Mouse (Mus musculus): Measurements from ENCODE around the gene Kpna1. TPM values are rescaled to one million over a fixed set of nuclear protein-coding genes. Genes with fewer than 3 reads are reported as not detected.

The Kpna1 gene
- polyA plus RNA-seq, 1 experiment, result 46.6 TPM

DNA sequence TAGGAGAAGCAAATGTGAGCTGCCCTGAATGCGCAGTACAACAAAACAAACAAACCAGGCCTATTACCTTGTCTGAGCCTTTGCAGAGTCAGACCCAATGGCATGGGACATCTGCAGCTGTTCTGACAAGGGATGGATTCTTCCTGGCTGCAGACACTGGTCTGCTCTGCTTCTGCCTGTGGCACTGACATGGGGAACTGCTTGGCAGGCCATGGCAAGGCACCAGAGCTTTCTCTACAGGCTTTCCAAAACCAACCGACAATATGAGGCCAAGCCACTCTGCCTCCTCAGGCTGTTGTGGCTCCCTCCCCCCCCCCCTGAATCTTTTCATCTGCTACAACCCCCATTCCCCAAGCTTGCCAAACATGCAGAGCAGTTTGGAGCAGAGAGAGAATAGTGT, 84.8 kb downstream of the Kpna1 start:
- no peak for TF ChIP-seq CTCF (IDR thresholded peaks at IDR 0.05; ENCODE audit: borderline replicate concordance, insufficient read depth, low read depth, low read length)
- no peak for TF ChIP-seq POLR2A (IDR thresholded peaks at IDR 0.05; ENCODE audit: borderline replicate concordance, insufficient read depth, low read length)
- DNase-seq, result peak in 1 of 2 experiments; percentile 26
- Histone ChIP-seq H3K27ac (ENCODE audit: insufficient read depth, low read length) (0 out of 2 replicates have a peak overlapping the region, but pooled peaks have one; percentile 15), H3K4me3 (replicated peaks; ENCODE audit: insufficient read depth, low read depth, low read length) (no peak overlapping the region), H3K4me1 (ENCODE audit: control insufficient read depth, insufficient read depth, low read length) (peaks cover 5% of the 10 kb centered on the region; the same call in 1 of the 2 replicates), H3K27me3 (ENCODE audit: control insufficient read depth, insufficient read depth, low read length) (no peaks in the 10 kb centered on the region)
- 47% methylated on average over 2 of the region's 2 CpGs for WGBS

DNA sequence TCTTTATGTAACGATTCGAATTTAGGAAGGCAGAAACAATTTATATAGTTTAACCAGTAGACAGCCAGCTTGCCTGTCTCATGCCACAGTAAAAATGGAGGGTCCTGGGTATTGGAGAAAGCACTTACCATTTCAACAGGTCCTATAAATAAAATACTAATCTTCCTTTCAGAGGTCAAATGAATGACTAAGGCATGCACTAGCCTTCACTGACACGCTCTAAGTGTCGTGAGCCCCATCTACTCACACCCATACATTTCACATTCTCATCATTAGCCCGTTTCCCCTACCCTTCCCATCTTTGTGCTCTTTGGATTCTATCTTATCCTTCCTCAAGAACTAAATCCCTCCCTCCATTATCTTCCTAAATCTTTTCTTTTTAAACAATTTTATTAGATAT, 86.4 kb downstream of the Kpna1 start:
- TF ChIP-seq CTCF (IDR thresholded peaks at IDR 0.05; ENCODE audit: borderline replicate concordance, insufficient read depth, low read depth, low read length), result no peak
- 89% methylated on average over 5 of the region's 5 CpGs for WGBS
- DNase-seq, result no peak
- Histone ChIP-seq H3K4me1 (ENCODE audit: control insufficient read depth, insufficient read depth, low read length) (peaks cover 5% of the 10 kb centered on the region), H3K27ac (ENCODE audit: insufficient read depth, low read length) (no peak overlapping the region), H3K27me3 (ENCODE audit: control insufficient read depth, insufficient read depth, low read length) (no peaks in the 10 kb centered on the region), H3K4me3 (replicated peaks; ENCODE audit: insufficient read depth, low read depth, low read length) (no peak overlapping the region)

DNA sequence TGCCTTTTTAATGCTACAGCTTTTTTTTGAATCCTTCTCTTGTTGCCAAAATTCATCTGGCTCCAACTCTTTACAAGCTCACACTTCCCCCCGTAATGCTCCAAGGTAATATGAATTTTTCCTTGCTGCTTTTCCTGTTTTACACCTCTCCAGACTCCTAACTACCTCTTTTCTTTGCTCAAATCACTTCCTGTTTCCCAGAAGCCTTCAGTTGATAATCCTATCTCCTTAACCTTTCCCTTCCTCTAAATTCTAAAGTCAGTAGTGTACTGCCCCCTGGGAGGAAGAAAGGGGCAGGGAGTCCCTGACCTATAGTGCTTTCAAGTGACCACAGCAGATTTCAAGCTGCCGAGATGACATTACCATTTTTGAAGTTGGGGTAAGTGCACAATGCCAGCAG, 89.1 kb downstream of the Kpna1 start:
- Histone ChIP-seq H3K4me1 (ENCODE audit: control insufficient read depth, insufficient read depth, low read length) (peaks cover 5% of the 10 kb centered on the region), H3K4me3 (replicated peaks; ENCODE audit: insufficient read depth, low read depth, low read length) (no peak overlapping the region), H3K27ac (ENCODE audit: insufficient read depth, low read length) (no peak overlapping the region), H3K27me3 (ENCODE audit: control insufficient read depth, insufficient read depth, low read length) (no peaks in the 10 kb centered on the region)
- TF ChIP-seq POLR2A (IDR thresholded peaks at IDR 0.05; ENCODE audit: borderline replicate concordance, insufficient read depth, low read length), result no peak
- TF ChIP-seq CTCF (IDR thresholded peaks at IDR 0.05; ENCODE audit: borderline replicate concordance, insufficient read depth, low read depth, low read length), result no peak
- no peak for DNase-seq
- WGBS, result 66% methylated on average over 2 of the region's 2 CpGs

DNA sequence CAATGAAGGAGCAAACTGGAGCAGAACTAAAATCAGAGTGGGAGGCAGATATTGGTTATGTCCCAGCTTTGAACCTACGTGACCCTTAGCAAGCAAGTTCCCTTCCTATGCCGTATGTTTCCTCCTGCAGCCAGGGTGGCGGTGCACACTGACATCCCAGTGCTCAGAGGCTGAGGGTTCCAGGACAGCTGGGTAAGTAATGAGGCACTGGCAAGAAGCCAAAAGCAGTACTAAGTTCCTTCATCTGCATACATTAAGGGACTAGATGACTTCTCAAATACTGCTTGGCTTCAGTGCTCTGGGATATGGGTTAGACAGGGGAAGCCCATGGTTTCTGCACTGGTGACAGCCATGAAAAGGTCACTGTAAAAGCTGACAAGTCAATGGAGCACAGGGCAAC, 89.8 kb downstream of the Kpna1 start:
- no peak for DNase-seq
- no peak overlapping the region for H3K4me3 ChIP-seq (replicated peaks; ENCODE audit: insufficient read depth, low read depth, low read length)
- H3K27ac ChIP-seq (ENCODE audit: insufficient read depth, low read length), result no peak overlapping the region
- H3K27me3 ChIP-seq (ENCODE audit: control insufficient read depth, insufficient read depth, low read length), result no peaks in the 10 kb centered on the region
- H3K4me1 ChIP-seq (ENCODE audit: control insufficient read depth, insufficient read depth, low read length), result peaks cover 3% of the 10 kb centered on the region
- TF ChIP-seq CTCF (IDR thresholded peaks at IDR 0.05; ENCODE audit: borderline replicate concordance, insufficient read depth, low read depth, low read length) (no peak), POLR2A (IDR thresholded peaks at IDR 0.05; ENCODE audit: borderline replicate concordance, insufficient read depth, low read length) (no peak)
- WGBS, result 40% methylated on average over 3 of the region's 3 CpGs

DNA sequence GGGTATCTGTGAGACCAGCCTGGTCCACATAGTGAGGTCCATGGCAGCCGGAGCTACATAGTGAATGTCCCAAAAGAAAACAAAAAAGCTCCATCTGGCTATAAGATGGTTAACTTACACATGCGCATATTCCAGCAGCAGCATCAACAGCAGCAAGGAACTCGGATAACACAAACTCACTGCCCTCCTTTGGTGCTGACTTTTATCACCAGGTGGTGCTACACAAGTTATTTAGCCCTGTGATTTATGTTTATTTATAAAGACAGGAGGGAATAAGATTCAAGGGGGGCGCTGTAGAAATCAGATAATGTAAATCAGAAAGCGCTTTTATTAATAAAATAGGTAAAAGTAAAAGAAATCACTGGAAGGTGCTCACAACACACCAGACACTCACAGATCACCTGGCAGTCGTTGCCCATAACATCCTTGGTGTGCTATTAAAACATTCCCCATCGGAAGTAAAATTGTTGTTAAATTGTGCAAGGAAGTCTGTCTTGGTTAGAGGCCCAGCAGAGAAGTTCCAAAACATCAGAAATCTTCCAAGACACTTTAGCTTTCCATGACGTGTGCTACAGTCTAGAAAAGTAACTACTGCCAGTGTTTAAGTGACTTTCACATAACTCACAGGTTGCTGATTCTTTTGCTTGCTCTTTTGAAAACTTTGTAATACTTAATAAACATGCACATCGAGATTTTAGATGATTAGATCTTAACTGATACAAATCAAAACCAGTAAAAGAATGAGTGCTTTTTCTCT, 91.4 kb downstream of the Kpna1 start:
- no peak overlapping the region for H3K27ac ChIP-seq (ENCODE audit: insufficient read depth, low read length)
- 24% methylated on average over 9 of the region's 9 CpGs for WGBS
- peak overlapping the region; percentile 26 for H3K4me3 ChIP-seq (replicated peaks; ENCODE audit: insufficient read depth, low read depth, low read length)
- no peaks in the 10 kb centered on the region; the same call in 1 of the 2 replicates for H3K4me1 ChIP-seq (ENCODE audit: control insufficient read depth, insufficient read depth, low read length)
- TF ChIP-seq POLR2A (IDR thresholded peaks at IDR 0.05; ENCODE audit: borderline replicate concordance, insufficient read depth, low read length), result no peak
- no peak for TF ChIP-seq CTCF (IDR thresholded peaks at IDR 0.05; ENCODE audit: borderline replicate concordance, insufficient read depth, low read depth, low read length)
- H3K27me3 ChIP-seq (ENCODE audit: control insufficient read depth, insufficient read depth, low read length), result no peaks in the 10 kb centered on the region
- no peak for DNase-seq

DNA sequence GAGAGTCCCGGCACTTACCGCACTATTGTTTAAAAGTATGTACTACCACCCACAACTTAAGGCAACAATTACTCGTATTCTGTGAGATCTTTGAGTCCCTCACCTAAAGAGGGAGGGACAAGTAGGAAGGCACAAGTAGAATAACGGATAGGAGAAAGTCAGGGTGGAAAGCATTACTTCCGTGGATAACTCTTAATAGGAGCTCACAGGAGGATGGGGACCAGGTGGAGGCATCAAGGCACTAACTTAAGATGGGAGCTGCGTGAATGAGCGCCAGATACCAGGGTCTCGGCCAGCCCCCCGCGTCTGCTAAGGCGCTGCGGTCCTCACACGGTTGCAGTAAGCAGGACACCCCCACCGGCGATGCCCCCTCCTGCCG, 92.5 kb downstream of the Kpna1 start:
- H3K27ac ChIP-seq (ENCODE audit: insufficient read depth, low read length), result peak overlapping the region; percentile 82
- peak overlapping the region; percentile 93 for H3K4me3 ChIP-seq (replicated peaks; ENCODE audit: insufficient read depth, low read depth, low read length)
- under 1% methylated on average over 16 of the region's 16 CpGs for WGBS

DNA sequence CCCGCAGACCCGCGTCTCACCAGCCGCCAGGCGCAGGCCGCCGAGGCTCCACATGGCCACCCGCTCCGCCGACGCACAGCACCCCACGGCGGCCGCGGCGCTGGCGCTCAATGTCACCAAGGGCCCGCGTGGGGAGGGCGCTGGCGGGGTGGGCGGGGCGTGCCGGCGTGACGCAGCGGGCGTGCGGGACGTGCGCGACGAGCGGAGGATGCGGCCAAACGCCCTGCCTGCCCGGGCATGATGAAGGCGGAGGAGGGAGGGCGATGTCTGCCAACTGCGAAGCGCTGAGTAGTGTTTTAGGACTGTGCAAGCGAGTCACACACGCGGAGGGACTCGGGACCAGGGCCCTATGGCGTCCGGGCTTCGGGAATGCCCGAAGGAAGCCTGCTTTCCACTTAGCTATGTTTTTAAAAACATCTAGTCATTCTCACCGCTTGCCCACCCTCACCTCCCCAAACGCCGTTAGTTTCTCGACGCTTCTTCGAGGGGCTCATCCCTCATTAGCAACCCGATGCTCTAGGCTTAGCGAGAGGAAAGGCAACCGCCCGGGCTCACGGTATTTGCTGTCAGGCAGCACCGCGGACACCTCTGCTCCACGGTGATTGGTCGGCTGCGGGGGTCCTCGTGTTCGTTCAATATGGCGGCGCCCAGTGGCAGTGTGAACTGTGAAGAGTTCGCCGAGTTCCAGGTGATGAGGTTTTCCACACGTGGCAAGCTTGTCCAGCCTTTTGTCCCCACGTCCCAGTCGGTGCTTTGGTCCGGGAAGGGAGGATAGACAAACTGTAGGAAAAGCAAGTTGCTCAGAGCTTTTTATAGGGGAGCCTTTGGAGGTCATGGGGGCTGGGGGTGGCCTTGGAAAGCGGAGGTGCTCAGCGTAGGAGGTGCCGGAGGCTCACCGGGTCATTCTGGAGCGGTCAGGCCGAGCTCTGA, 93.2 kb downstream of the Kpna1 start, which contains the start of the genes Fam162a and Ccdc58:
Gene Fam162a (minus strand): TSS at position 145 of the 930 bp plus-strand sequence.
Gene Ccdc58 (plus strand): TSS at position 236 of the 930 bp plus-strand sequence.
- Histone ChIP-seq H3K27me3 (ENCODE audit: control insufficient read depth, insufficient read depth, low read length) (no peaks in the 10 kb centered on the region), H3K4me1 (ENCODE audit: control insufficient read depth, insufficient read depth, low read length) (no peaks in the 10 kb centered on the region; the same call in 1 of the 2 replicates), H3K4me3 (replicated peaks; ENCODE audit: insufficient read depth, low read depth, low read length) (peak within 1 kb of the TSS; percentile 93), H3K27ac (ENCODE audit: insufficient read depth, low read length) (peak within 1 kb of the TSS; percentile 98)
- TF ChIP-seq POLR2A (IDR thresholded peaks at IDR 0.05; ENCODE audit: borderline replicate concordance, insufficient read depth, low read length) (peak; percentile 99), CTCF (IDR thresholded peaks at IDR 0.05; ENCODE audit: borderline replicate concordance, insufficient read depth, low read depth, low read length) (no peak)
- under 1% methylated on average over 81 of the region's 81 CpGs for WGBS
- DNase-seq, result peak; percentile 93 to 94

More for the DNA sequence above, 92.5 kb downstream of the Kpna1 start:
- TF ChIP-seq POLR2A (IDR thresholded peaks at IDR 0.05; ENCODE audit: borderline replicate concordance, insufficient read depth, low read length), result no peak
- no peak for TF ChIP-seq CTCF (IDR thresholded peaks at IDR 0.05; ENCODE audit: borderline replicate concordance, insufficient read depth, low read depth, low read length)
- H3K27me3 ChIP-seq (ENCODE audit: control insufficient read depth, insufficient read depth, low read length), result no peaks in the 10 kb centered on the region
- DNase-seq, result no peak
- no peaks in the 10 kb centered on the region; the same call in 1 of the 2 replicates for H3K4me1 ChIP-seq (ENCODE audit: control insufficient read depth, insufficient read depth, low read length)

All from cerebellum, adult 2 months (tissue).